Mouse (Mus musculus) bone marrow, adult 2 months (tissue): ENCODE measurements at regions not wholly inside any gene's neighbourhood (a gene's known extent, or its start where the extent isn't known, plus 50 kb on each side); places are given as distances from the start of the nearest gene placed in this dataset.

Experiments
- CTCF ChIP-seq: fragments of 200-500 bp; IDR thresholded peaks from 2 replicates; pipeline ENCODE4 v1.5.1; 2011; ENCODE audit warnings: low read length, control low read depth; ENCODE audit not compliant: control insufficient read depth, insufficient read depth
- POLR2A ChIP-seq: fragments of 200-500 bp; IDR thresholded peaks from 2 replicates; pipeline ENCODE4 v1.6.1; 2011; ENCODE audit warnings: low read depth, mild to moderate bottlenecking, control low read depth, low read length, borderline replicate concordance; ENCODE audit not compliant: control insufficient read depth

GRCm38 (mm10) chr13:28416231-28416630, 158.9 kb downstream of the Gm11361 start:
- TF ChIP-seq CTCF = no peak
- no peak for TF ChIP-seq POLR2A
